Comparison of ENCODE assay signal across 21 mouse cellular contexts in genomic region chr6:108146637-108147036, GRCm38 (mm10). TPM values are rescaled to one million over a fixed set of nuclear protein-coding genes. Genes with fewer than 3 reads are reported as not detected.
A peak's percentile ranks its signal among the peaks of the same experiment; 100 is the strongest.
DNase-seq lines count a peak whose midpoint lies in the region; ATAC-seq and TF ChIP-seq lines count a peak whose summit lies in the region.
"Had no signal": no experiment of that assay in that cellular context is flagged by ENCODE, and none has a peak within 500 bp of the region (broad histone marks: within the 10 kb centered on the region; RNA-seq: fewer than 3 reads in every experiment).

No protein-coding gene starts in this region.

- no peak overlapping the region for H3K4me3 ChIP-seq in hindbrain, embryonic 10.5 days
- H3K4me3 ChIP-seq in hindbrain, embryonic 14.5 days (replicated peaks; ENCODE audit: low read length), result no peak overlapping the region
- no peak overlapping the region for H3K4me3 ChIP-seq in liver, adult 2 months (ENCODE audit: insufficient read depth, low read depth, low read length)
- H3K4me3 ChIP-seq in liver, postnatal 0 days (ENCODE audit: low read depth, low read length), result no peak overlapping the region
- H3K4me3 ChIP-seq in neural tube, embryonic 13.5 days, result no peak overlapping the region
- H3K4me3 ChIP-seq: embryonic facial prominence, embryonic 13.5 days; liver, embryonic 15.5 days; lung, embryonic 15.5 days; midbrain, embryonic 13.5 days had no signal

- ATAC-seq in hindbrain, embryonic 14.5 days (ENCODE audit: low FRiP score), result no peak
- ATAC-seq in liver, postnatal 0 days, result no peak
- ATAC-seq in neural tube, embryonic 13.5 days (ENCODE audit: low read depth), result no peak
- ATAC-seq: activated CD4-positive, CD25-positive, alpha-beta regulatory T cell, adult 4 months; intestine, embryonic 16.5 days had no signal

- 87% methylated on average over 4 of the region's 4 CpGs for WGBS in hindbrain, embryonic 10.5 days
- WGBS in hindbrain, embryonic 14.5 days, result 90% methylated on average over 4 of the region's 4 CpGs
- 74% methylated on average over 4 of the region's 4 CpGs for WGBS in liver, adult 2 months
- 83% methylated on average over 4 of the region's 4 CpGs for WGBS in liver, postnatal 0 days (ENCODE audit: insufficient replicate concordance)
- WGBS in neural tube, embryonic 13.5 days, result 86% methylated on average over 4 of the region's 4 CpGs

- TF ChIP-seq POLR2A in liver, adult 2 months (IDR thresholded peaks at IDR 0.05; ENCODE audit: extremely low read depth, insufficient read depth, low read length), result no peak

- peak overlapping the region; percentile 77; the same call in 1 of the 2 replicates for H3K27ac ChIP-seq in hindbrain, embryonic 10.5 days
- H3K27ac ChIP-seq in hindbrain, embryonic 14.5 days, result no peak overlapping the region
- 0 out of 2 replicates have a peak overlapping the region, but pooled peaks have one; percentile 14 for H3K27ac ChIP-seq in liver, adult 2 months (replicated peaks; ENCODE audit: insufficient read depth, low read depth, low read length)
- no peak overlapping the region for H3K27ac ChIP-seq in liver, postnatal 0 days (ENCODE audit: low read depth)
- peak overlapping the region; percentile 20; the same call in 1 of the 2 replicates for H3K27ac ChIP-seq in neural tube, embryonic 13.5 days (replicated peaks)
- H3K27ac ChIP-seq: embryonic facial prominence, embryonic 13.5 days; liver, embryonic 15.5 days; lung, embryonic 15.5 days; midbrain, embryonic 13.5 days had no signal

- no peak for TF ChIP-seq EP300 in liver, postnatal 0 days (IDR thresholded peaks at IDR 0.05; ENCODE audit: low read depth)

- no peaks in the 10 kb centered on the region for H3K79me2 ChIP-seq in liver, adult 2 months (ENCODE audit: control insufficient read depth, insufficient read depth, low read length)

- peaks cover 11% of the 10 kb centered on the region; the same call in 1 of the 2 replicates for H3K36me3 ChIP-seq in hindbrain, embryonic 10.5 days
- peaks cover 7% of the 10 kb centered on the region; the same call in 1 of the 2 replicates for H3K36me3 ChIP-seq in hindbrain, embryonic 14.5 days (replicated peaks; ENCODE audit: control insufficient read depth, insufficient read depth)
- H3K36me3 ChIP-seq in liver, adult 2 months (ENCODE audit: control insufficient read depth, insufficient read depth, low read length), result peaks cover 13% of the 10 kb centered on the region
- no peaks in the 10 kb centered on the region for H3K36me3 ChIP-seq in liver, postnatal 0 days (replicated peaks; ENCODE audit: insufficient read depth, low read length)
- no peaks in the 10 kb centered on the region; the same call in 1 of the 2 replicates for H3K36me3 ChIP-seq in neural tube, embryonic 13.5 days
- H3K36me3 ChIP-seq: liver, embryonic 15.5 days; lung, embryonic 15.5 days had no signal

- H3K9ac ChIP-seq in hindbrain, embryonic 14.5 days, result no peak overlapping the region
- no peak overlapping the region for H3K9ac ChIP-seq in liver, adult 2 months (ENCODE audit: low read depth, low read length)
- H3K9ac ChIP-seq in liver, postnatal 0 days (replicated peaks), result no peak overlapping the region
- H3K9ac ChIP-seq in neural tube, embryonic 13.5 days, result no peak overlapping the region
- H3K9ac ChIP-seq: embryonic facial prominence, embryonic 13.5 days; liver, embryonic 15.5 days; lung, embryonic 15.5 days; midbrain, embryonic 13.5 days had no signal

- no peak for DNase-seq in hindbrain, embryonic 10.5 days (ENCODE audit: low spot score)
- DNase-seq in hindbrain, embryonic 14.5 days (ENCODE audit: low spot score), result no peak
- no peak for DNase-seq in liver, adult 2 months (ENCODE audit: extremely low read depth, low read depth, low spot score)
- no peak for DNase-seq in liver, postnatal 0 days
- peak; percentile 58 for DNase-seq in 416B (ENCODE audit: low read depth)
- DNase-seq: adrenal gland, adult 2 months; adrenal gland, postnatal 36 days; cerebellum, adult 18-20 months; gastrocnemius, postnatal 10 days; heart, postnatal 14 days; liver; retina, postnatal 1 day; right cerebral cortex, postnatal 14 days had no signal

- H3K9me3 ChIP-seq in hindbrain, embryonic 10.5 days, result no peaks in the 10 kb centered on the region
- no peaks in the 10 kb centered on the region for H3K9me3 ChIP-seq in hindbrain, embryonic 14.5 days (ENCODE audit: control insufficient read depth, low read length)
- H3K9me3 ChIP-seq in liver, postnatal 0 days (ENCODE audit: low read length), result no peaks in the 10 kb centered on the region
- H3K9me3 ChIP-seq in neural tube, embryonic 13.5 days, result no peaks in the 10 kb centered on the region
- H3K9me3 ChIP-seq: embryonic facial prominence, embryonic 13.5 days; liver, embryonic 15.5 days; lung, embryonic 15.5 days; midbrain, embryonic 13.5 days had no signal

- H3K4me2 ChIP-seq in hindbrain, embryonic 14.5 days (replicated peaks), result no peak overlapping the region
- H3K4me2 ChIP-seq in liver, postnatal 0 days (ENCODE audit: low read depth, low read length), result no peak overlapping the region
- H3K4me2 ChIP-seq in neural tube, embryonic 13.5 days, result no peak overlapping the region
- H3K4me2 ChIP-seq: embryonic facial prominence, embryonic 13.5 days; liver, embryonic 15.5 days; lung, embryonic 15.5 days; midbrain, embryonic 13.5 days had no signal

- TF ChIP-seq CTCF in liver, adult 2 months (IDR thresholded peaks at IDR 0.05; ENCODE audit: low read depth, low read length), result no peak
- TF ChIP-seq CTCF in liver, postnatal 0 days (IDR thresholded peaks at IDR 0.05; ENCODE audit: low read depth), result no peak

- peaks cover 25% of the 10 kb centered on the region for H3K4me1 ChIP-seq in hindbrain, embryonic 10.5 days (replicated peaks)
- H3K4me1 ChIP-seq in hindbrain, embryonic 14.5 days (replicated peaks; ENCODE audit: control insufficient read depth, insufficient read depth, low read length), result 0 out of 2 replicates have a peak, but pooled peaks cover 5% of the 10 kb centered on the region
- peaks cover 13% of the 10 kb centered on the region for H3K4me1 ChIP-seq in liver, adult 2 months (ENCODE audit: control insufficient read depth, insufficient read depth, low read length)
- H3K4me1 ChIP-seq in liver, postnatal 0 days (ENCODE audit: insufficient read depth), result peaks cover 5% of the 10 kb centered on the region; the same call in 1 of the 2 replicates
- H3K4me1 ChIP-seq in neural tube, embryonic 13.5 days (replicated peaks), result peaks cover 8% of the 10 kb centered on the region
- H3K4me1 ChIP-seq: embryonic facial prominence, embryonic 13.5 days; liver, embryonic 15.5 days; lung, embryonic 15.5 days had no signal

- H3K27me3 ChIP-seq in hindbrain, embryonic 10.5 days (ENCODE audit: insufficient read depth, poor library complexity, severe bottlenecking), result no peaks in the 10 kb centered on the region
- no peaks in the 10 kb centered on the region for H3K27me3 ChIP-seq in hindbrain, embryonic 14.5 days (ENCODE audit: control insufficient read depth, insufficient read depth, low read length)
- no peaks in the 10 kb centered on the region for H3K27me3 ChIP-seq in liver, adult 2 months (ENCODE audit: control insufficient read depth, insufficient read depth, low read length)
- H3K27me3 ChIP-seq in liver, postnatal 0 days (ENCODE audit: insufficient read depth, low read length), result no peaks in the 10 kb centered on the region
- H3K27me3 ChIP-seq in neural tube, embryonic 13.5 days, result no peaks in the 10 kb centered on the region
- H3K27me3 ChIP-seq: CH12.LX; embryonic facial prominence, embryonic 13.5 days; liver, embryonic 15.5 days; lung, embryonic 15.5 days had no signal

RNA-seq across cellular contexts. Expression of gene Sumf1, which starts 38.7 kb away (rescaled TPM):
- polyA plus RNA-seq in hindbrain, embryonic 10.5 days (2016; fragmentation: Nextera tagmentation; extraction: Ambion mirVana), result 11.8 and 12.2 TPM in 2 replicates
- polyA plus RNA-seq in hindbrain, embryonic 14.5 days (2014; fragmentation: Nextera tagmentation; extraction: Ambion mirVana), result 12.0 and 13.5 TPM in 2 replicates
- total RNA-seq in liver, adult 2 months (2014; rRNA removed), result 23.3 and 23.6 TPM in 2 replicates
- polyA plus RNA-seq in liver, adult 2 months (2012; rRNA removed), result 20.5 and 23.8 TPM in 2 replicates
- 12.0 and 13.0 TPM in 2 replicates for polyA plus RNA-seq in liver, postnatal 0 days (2015; fragmentation: Nextera tagmentation; extraction: Ambion mirVana)
- polyA plus RNA-seq in neural tube, embryonic 13.5 days (2015; fragmentation: Nextera tagmentation; extraction: Ambion mirVana), result 11.2 and 12.0 TPM in 2 replicates

Comparison
In these comparisons a context has a peak if more than half of its experiments do, and no peak if none do; other contexts are left out.
1. H3K27ac ChIP-seq: peak in hindbrain, embryonic 10.5 days (single experiment), liver, adult 2 months (single experiment) and neural tube, embryonic 13.5 days (single experiment); none in hindbrain, embryonic 14.5 days (single experiment) and liver, postnatal 0 days (single experiment).